Mouse (Mus musculus): ENCODE results near the gene Fam207a.

The Fam207a gene

DNA sequence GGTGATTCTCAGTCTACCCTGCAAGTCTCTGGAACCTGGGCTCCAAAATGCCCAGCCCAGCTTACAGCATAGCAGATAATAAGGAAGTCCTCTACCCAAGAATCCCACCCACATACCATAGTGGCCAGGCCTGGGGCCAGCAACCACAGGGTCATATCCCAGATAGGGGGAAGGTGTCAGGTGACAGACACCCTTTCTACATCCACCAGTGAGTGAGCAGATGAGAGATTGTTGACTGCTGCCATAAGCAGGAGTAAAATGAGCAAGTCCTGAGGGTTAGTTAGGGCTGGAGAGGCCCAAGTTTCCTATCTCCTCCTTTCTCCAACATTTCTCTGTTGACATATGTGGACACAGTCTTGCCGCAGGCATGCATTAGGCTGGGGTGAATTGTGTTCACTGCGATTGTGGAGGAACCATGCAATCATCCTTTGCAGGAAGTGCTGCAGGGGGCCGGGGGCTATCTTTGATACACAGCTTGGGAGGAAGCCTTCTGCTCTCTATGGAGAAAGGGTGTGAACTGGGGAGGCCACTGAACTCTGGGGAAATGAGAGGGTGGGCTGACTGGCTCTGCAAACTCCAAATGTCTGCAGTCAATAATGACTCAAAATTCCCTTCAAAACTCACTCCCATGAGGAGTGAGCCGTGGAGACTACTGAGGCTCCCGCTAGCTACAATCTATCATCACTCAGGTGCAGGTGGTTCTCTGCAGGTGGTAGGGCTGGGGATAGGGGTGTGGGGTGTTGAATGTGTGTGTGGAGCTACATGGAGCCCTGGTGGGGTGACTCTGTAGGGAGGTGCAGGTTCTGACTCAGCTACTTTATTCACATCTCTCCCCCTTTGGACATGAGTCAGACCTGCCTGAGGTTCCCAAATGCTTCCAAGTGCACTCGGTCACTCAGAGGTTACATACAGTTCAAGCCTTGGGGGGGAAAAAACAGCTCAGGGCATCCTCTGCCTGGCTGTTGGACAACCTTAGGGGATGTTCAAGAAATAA is 15.7 kb upstream of the Fam207a start:
- DNase-seq, result peak; percentile 71

DNA sequence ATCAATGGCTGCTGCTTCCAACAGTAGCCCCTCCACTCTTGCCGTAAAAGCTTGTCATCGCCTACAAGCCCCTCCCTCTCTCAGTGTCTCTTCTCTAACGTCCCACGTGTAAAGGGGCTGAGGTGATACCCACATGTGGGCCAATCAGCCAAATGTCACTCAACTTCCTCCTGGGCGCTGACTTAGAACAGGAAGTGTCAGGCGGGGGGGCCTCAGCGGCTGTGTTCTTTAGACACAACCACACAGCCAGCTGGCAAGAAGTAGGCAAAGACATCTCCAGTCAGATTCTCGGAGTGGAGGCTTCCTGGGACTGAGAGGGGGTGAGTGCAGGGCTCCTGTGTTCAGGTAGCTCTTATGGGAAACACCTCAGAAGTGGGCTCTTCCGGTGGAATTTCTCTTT is 14.6 kb upstream of the Fam207a start, which contains the start of gene Itgb2:
Gene Itgb2 (plus strand): TSS at position 113 of the 400 bp plus-strand sequence.
- DNase-seq, result peak; percentile 92

DNA sequence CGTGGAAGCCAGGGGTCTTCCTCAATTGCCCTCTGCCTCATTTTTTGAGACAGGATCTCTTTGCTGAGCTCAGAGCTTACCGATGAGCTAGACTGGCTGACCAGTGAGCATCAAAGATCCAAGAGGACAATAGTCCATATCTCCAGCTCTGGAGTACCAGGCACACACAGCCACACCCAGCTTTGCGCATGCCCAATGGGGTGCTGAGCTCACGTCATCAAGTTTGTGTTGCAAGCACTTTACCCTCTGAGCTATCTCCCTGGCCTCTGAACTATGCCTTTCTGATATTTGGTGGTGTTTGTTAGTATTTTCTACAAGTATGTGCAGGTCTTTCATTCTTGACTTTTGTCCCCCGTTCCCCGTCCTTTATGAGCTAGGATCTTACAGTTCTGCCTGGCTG is 13.0 kb upstream of the Fam207a start:
- no peak for DNase-seq

DNA sequence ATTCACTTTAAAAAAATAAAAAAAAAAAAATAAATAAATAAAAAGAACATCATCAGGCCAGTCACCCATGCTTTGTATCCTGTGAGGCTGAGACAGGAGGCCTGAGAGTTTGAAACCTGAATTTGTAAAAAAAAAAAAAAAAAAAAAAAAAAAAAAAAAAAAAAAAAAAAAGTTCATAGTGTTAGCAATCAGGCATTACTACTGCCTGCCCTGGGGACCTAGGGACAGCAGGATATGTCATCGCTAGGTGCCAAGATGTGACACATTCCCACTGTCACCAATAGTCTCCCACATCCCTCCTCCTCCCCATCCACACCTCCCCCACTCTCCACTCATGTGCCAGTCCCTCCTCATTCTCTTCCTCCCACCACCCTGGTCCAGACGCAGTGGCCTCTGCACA is 10.9 kb upstream of the Fam207a start:
- DNase-seq, result no peak

- DNase-seq, result peak; percentile 37
Measured at GRCm38 (mm10) chr10:77523321-77523720, 7.7 kb upstream of the Fam207a start.

DNA sequence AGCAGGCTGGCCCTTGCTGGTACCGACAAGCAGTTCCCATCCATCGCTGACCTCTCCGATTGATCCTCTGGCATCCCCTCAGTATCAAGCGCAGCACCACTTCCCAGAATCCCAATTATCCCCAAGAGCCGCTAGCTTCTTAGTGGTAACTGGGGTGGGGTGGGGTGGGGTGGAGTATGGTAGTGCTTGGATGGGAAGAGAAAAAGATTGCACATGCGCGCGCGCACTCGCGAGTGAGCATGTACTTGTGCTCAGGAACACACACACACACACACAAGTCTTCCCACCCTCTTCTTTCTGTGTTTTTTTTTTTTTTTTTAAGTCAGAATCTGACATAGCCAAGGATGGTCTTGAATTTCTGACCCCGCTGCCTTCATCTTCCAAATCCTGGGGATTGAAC is 7.2 kb upstream of the Fam207a start:
- peak; percentile 60 for DNase-seq

DNA sequence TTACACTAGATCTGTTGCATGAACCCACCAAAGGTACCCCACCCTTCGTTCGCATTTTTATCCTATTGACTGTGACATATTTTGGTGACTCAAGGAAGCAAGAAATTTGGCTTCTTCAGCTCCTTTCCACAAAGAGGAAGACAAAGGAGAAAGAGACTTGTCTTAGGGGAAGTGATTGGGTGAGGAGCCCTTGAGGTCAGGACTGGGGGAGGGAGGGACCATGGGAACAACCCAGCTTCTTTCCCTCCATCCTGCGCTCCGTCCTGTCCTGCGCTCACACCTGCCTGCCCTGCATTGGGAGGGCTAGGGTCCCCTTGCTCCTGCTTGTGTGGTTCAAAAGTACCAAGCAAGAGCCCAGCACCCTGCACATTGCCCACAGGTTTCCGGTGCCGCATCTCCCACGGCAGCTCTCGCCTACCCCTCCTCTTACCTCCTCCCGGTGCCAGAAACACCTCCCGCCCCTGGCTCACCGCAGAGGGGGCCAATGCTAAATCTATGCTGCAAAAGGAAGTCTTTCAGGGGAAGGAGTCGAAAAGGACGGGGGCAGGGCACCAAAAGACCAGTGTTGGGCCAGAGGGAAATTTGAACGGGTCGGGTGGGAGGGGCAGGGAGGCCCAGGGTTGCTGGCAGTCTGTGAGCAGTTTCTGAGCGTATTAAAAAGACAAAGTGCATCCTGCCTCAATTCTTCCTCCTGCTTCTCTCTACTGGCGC is 6.6 kb upstream of the Fam207a start:
- peak; percentile 91 for DNase-seq

- DNase-seq, result peak; percentile 73
Measured at GRCm38 (mm10) chr10:77520497-77520896, 4.9 kb upstream of the Fam207a start.

GRCm38 (mm10) chr10:77519191-77519590 is 3.6 kb upstream of the Fam207a start:
- DNase-seq, result no peak

GRCm38 (mm10) chr10:77517801-77518200 is 2.2 kb upstream of the Fam207a start:
- DNase-seq, result no peak

DNA sequence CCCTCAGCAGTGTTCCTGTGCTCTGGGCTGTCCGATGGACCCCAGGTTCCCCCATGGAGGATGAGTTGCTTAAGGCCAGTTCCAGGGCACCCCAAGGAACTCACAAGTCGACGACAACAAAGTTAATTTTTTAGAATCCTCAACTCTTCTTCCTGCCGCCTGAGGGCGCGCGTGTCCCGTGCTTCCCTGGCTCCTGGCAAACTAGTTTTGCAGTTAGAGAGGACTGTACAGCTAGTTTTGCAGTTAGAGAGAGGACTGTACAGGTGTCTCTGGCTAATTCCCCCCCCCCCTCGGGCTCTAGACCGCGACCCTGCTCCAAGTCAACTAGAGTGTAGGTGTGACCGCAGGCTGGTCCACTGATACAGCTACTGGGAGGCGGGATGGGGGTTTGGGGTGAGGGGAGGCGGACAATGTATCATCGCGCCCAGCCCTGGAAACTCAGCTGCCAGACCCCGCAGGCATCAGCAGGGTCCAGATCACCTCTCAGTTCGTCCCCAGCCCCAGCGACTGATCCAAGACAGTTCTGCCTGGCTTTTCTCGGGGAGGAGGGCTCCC is 1.6 kb upstream of the Fam207a start:
- peak; percentile 84 for DNase-seq

DNA sequence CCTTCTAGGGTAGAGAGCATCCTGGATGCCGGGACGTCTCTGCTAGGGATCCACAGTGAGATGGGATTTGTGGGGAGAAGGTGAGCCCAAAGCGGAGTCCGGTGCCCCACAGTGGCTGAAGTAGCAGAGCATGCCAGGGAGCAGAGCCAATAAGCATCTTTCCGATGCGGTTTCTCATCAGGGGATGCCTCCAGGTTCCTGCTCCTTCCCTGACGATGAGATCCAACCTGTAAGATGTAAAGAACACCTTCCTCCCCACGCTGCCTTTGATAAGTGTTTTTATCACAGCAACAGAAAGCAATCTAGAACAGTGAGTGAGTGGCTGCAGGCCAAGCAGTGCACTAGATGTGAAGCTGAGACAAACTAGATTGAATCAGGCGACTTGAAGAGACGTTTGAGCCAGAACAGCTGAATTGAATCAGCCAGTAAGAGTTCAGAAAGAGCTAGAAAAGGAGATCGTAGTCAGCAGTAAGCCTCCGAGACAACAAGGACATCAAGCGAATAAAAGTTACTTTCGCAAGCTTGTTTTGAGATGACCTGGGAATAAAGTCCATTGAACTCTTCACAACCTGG is 880 bp upstream of the Fam207a start:
- peak; percentile 29 for DNase-seq

- no peak for DNase-seq
Measured at GRCm38 (mm10) chr10:77510225-77510982, 5.2 kb downstream of the Fam207a start.

DNA sequence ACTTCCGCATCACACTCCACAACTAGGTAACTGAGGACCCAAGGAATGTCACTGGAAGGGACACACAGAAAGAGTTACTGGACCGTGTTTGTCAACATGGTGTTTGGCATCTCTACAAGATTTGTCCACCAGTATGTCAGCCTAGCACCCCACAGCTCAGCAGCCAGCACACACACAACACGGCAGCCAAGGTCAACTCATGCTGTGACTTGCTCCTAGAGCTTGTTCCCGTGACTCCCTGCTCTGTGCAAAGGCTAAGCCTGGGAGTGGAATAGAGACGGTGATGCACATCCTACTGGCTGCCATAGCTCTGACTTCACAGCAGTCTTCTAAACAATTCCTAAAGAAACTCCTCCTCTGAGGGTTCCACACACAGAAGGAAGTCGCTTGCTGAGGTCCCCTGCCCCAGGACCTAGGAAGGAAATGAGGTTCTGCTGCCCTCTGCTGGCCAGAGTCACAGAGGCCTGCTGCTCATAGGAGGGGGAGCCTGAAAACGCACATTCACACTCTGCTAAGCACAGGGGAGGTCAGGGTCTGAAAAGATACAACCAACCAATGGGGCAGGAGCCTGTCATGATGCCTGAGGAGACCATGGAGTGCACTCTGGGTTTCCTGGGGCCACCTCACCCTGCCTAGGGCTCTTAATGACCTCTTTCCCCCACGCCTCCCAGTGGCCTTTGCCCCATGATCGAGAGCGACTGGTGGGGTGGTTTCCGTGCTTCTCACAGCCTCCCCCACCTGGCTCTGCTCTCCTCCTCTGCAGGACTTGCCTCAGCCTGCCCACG is 6.0 kb downstream of the Fam207a start:
- peak; percentile 88 for DNase-seq

GRCm38 (mm10) chr10:77508744-77509143 is 6.8 kb downstream of the Fam207a start:
- DNase-seq, result no peak

- DNase-seq, result no peak
Measured at GRCm38 (mm10) chr10:77507779-77508178, 7.8 kb downstream of the Fam207a start.

DNA sequence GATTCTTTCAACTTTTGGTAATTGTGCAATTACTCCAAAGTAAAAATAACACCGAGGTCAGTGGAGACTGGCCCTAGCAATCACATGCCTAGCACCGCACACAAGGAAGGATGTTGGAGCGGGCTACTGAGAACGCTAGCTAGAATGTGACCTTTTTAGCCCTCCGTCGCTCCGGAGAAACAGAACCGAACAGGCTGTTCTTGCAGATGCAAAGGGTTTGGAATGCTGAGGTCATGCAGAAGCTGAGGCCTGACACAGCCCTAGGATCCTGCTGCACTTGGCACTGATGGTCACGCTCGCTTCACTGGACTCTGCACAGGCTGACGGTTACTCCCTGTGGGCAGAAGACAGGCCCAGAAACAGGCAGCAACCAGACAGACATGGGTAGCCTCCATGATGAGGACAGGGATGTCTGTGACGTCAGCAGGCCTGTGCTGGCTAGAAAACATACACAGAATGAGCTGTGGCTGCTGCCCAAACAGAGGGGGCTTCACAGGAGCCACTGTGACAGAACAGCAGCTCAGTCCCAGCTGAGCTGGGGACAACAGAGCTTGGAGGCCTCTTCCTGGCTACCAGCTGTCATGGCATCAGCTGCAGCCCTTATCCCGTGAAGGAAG is 8.5 kb downstream of the Fam207a start:
- DNase-seq, result no peak

GRCm38 (mm10) chr10:77506526-77506925 is 9.1 kb downstream of the Fam207a start:
- no peak for DNase-seq

DNA sequence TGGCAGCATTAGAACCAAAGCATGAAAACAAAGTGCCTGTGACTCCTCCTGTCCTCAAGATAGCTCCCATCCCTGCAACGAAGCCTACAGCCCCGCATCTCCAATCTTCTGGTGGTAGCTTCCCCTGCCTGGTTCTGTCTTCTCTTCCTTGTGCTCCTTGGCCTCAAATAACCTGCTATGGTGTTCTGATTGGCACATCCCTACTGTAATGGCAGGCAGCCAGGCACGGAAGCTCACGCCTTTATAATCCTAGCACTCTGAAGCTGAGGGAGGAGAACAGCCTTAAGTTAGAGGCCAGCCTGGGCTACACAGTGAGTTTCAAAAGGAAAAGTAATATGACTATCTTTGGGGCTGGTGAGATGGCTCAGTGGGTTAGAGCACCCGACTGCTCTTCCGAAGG is 11.4 kb downstream of the Fam207a start:
- no peak for DNase-seq

DNA sequence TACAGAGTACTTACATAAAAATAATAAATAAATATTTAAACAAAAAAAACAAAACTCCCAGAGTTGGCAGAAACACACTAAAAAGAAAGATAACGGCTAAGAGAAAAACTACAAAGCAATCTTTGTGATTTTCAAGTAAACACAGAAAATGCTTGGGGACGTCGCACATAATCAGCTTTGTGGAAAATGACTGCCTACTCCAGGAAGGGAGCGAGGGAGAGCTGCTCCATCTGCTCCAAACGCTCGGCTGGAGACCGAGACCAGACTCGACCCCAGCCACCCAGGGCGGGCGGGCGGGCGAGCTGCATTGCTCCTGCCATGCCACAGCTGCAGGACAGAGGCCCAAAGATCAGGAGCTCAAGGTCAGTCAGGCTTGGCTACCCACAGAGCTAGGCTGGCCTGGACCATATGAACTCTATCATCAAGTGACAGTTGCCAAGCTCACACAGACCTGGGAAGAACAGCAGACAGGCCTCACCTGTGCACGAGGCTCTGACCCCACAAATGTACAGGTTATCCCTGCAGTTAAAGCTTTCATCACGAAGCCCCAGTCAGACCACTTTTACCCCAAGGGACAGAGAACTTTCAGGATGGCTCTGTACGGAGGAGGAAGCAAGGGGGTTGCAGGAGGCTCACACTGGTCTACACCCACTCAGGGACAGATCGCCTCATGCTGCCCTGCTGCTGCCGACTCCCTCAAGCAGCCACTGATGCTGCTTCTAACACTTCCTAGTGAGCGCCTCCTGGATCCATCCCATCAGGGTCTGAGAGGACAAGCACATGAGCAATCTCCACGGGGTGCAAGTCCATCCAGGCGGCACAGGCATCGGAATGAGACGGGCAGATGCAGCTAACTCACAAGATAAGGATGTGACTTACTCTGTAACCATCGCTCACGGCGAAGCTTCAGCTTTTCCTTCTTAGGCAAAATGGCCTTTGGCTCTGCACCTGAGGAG is 12.3 kb downstream of the Fam207a start:
- DNase-seq, result no peak

Measured in thymus, postnatal 14 days (tissue).